Mouse (Mus musculus) MEL (cell line): ENCODE results near the gene Svbp. TPM values are rescaled to one million over a fixed set of nuclear protein-coding genes. Genes with fewer than 3 reads are reported as not detected.

Experiments used
- DNase-seq: peaks from one replicate; pipeline ENCODE4 v3.0.0; 2011; ENCODE audit warnings: low read depth, low spot score
- H3K27ac ChIP-seq: 2 replicates; pipeline ENCODE4 v1.5.1; 2012; ENCODE audit warnings: low read depth, mild to moderate bottlenecking, control low read depth, low read length, moderate library complexity; ENCODE audit not compliant: control insufficient read depth
- H3K27me3 ChIP-seq, 2 experiments: fragments of 150-350 bp in 1 of 2; sonication (generic) in 1 of 2; 2 replicates each; pipeline ENCODE4 v1.6.1; 2012; ENCODE audit warnings: low read length in 2 of 2, mild to moderate bottlenecking in 2 of 2, improper control_type of control experiment in 1 of 2, moderate library complexity in 1 of 2; ENCODE audit not compliant: insufficient read depth in 2 of 2, control insufficient read depth in 1 of 2
- H3K36me3 ChIP-seq, 2 experiments: 2 replicates each; pipeline ENCODE4 v1.6.1; 2012 to 2014; ENCODE audit warnings: low read length in 2 of 2, improper control_type of control experiment in 1 of 2, inconsistent platforms in 1 of 2, mild to moderate bottlenecking in 1 of 2; ENCODE audit not compliant: insufficient read depth in 2 of 2, control insufficient read depth in 1 of 2
- H3K4me1 ChIP-seq, 2 experiments: fragments of 150-350 bp in 1 of 2; sonication (generic) in 1 of 2; 2 replicates each; pipeline ENCODE4 v1.6.1; 2012; ENCODE audit warnings: low read length in 2 of 2, improper control_type of control experiment in 1 of 2, mild to moderate bottlenecking in 1 of 2; ENCODE audit not compliant: insufficient read depth in 2 of 2, control insufficient read depth in 1 of 2
- H3K4me3 ChIP-seq, 2 experiments: fragments of 150-350 bp in 1 of 2; sonication (generic) in 1 of 2; 2 replicates each; pipeline ENCODE4 v1.5.1; 2012; ENCODE audit warnings: low read depth in 2 of 2, low read length in 2 of 2, mild to moderate bottlenecking in 2 of 2, moderate library complexity in 2 of 2, control low read depth in 1 of 2, improper control_type of control experiment in 1 of 2; ENCODE audit not compliant: control insufficient read depth in 1 of 2, insufficient read depth in 1 of 2
- H3K79me2 ChIP-seq: 2 replicates; pipeline ENCODE4 v1.6.1; 2012; ENCODE audit warnings: mild to moderate bottlenecking, low read length, moderate library complexity; ENCODE audit not compliant: control insufficient read depth, poor library complexity, insufficient read depth
- H3K9ac ChIP-seq: 2 replicates; pipeline ENCODE4 v1.6.1; 2012; ENCODE audit warnings: low read depth, mild to moderate bottlenecking, control low read depth, low read length, moderate library complexity; ENCODE audit not compliant: control insufficient read depth, poor library complexity, severe bottlenecking
- H3K9me3 ChIP-seq: fragments of 150-350 bp; sonication (generic); replicated peaks from 2 replicates; pipeline ENCODE4 v1.6.1; 2012; ENCODE audit warnings: mild to moderate bottlenecking, low read length, improper control_type of control experiment, moderate library complexity; ENCODE audit not compliant: insufficient read depth
- CHD1 ChIP-seq: IDR thresholded peaks from 2 replicates; pipeline ENCODE4 v1.6.1; 2012; ENCODE audit warnings: low read depth, mild to moderate bottlenecking, inconsistent platforms, low read length, improper control_type of control experiment
- CTCF ChIP-seq, 3 experiments: IDR thresholded peaks in 2 of 3; conservative IDR thresholded peaks in 1 of 3; 2 replicates each; pipeline ENCODE4 v1.5.1; 2011 to 2012; ENCODE audit warnings: low read length in 3 of 3, low read depth in 2 of 3, mild to moderate bottlenecking in 2 of 3, improper control_type of control experiment in 1 of 3, inconsistent platforms in 1 of 3, mixed read lengths in 1 of 3, moderate library complexity in 1 of 3; ENCODE audit not compliant: control insufficient read depth in 1 of 3, insufficient read depth in 1 of 3, poor library complexity in 1 of 3, severe bottlenecking in 1 of 3
- E2F4 ChIP-seq: IDR thresholded peaks from 2 replicates; pipeline ENCODE4 v1.6.1; 2011; ENCODE audit warnings: low read depth, low read length, improper control_type of control experiment, borderline replicate concordance
- EP300 ChIP-seq, 2 experiments: IDR thresholded peaks; 2 replicates each; pipeline ENCODE4 v1.6.1; 2011; ENCODE audit warnings: improper control_type of control experiment in 2 of 2, low read length in 2 of 2, low read depth in 1 of 2, mild to moderate bottlenecking in 1 of 2
- JUND ChIP-seq: IDR thresholded peaks from 2 replicates; pipeline ENCODE4 v1.6.1; 2011; ENCODE audit warnings: low read depth, mild to moderate bottlenecking, improper control_type of control experiment, low read length
- MAZ ChIP-seq: IDR thresholded peaks from 2 replicates; pipeline ENCODE4 v1.6.1; 2012; ENCODE audit warnings: low read depth, mild to moderate bottlenecking, inconsistent platforms, low read length, improper control_type of control experiment
- MYB ChIP-seq: IDR thresholded peaks from 2 replicates; pipeline ENCODE4 v1.6.1; 2011; ENCODE audit warnings: mild to moderate bottlenecking, low read depth, low read length, improper control_type of control experiment
- MYC ChIP-seq: IDR thresholded peaks from 2 replicates; pipeline ENCODE4 v1.6.1; 2011; ENCODE audit warnings: low read depth, mild to moderate bottlenecking, low read length, improper control_type of control experiment, moderate library complexity
- NRF1 ChIP-seq: IDR thresholded peaks from 2 replicates; pipeline ENCODE4 v1.6.1; 2014; ENCODE audit warnings: low read depth, mild to moderate bottlenecking, inconsistent platforms, low read length, improper control_type of control experiment, moderate library complexity; ENCODE audit not compliant: poor library complexity, insufficient read depth, severe bottlenecking
- POLR2AphosphoS2 ChIP-seq: IDR thresholded peaks from 2 replicates; pipeline ENCODE4 v1.6.1; 2011; ENCODE audit warnings: low read length, improper control_type of control experiment
- RAD21 ChIP-seq: IDR thresholded peaks from 2 replicates; pipeline ENCODE4 v1.6.1; 2011; ENCODE audit warnings: mild to moderate bottlenecking, low read depth, low read length, improper control_type of control experiment
- RCOR1 ChIP-seq: IDR thresholded peaks from 2 replicates; pipeline ENCODE4 v1.6.1; 2012; ENCODE audit warnings: low read depth, mild to moderate bottlenecking, inconsistent platforms, low read length, improper control_type of control experiment
- SMC3 ChIP-seq: IDR thresholded peaks from 2 replicates; pipeline ENCODE4 v1.6.1; 2011; ENCODE audit warnings: low read depth, low read length, improper control_type of control experiment
- UBTF ChIP-seq: IDR thresholded peaks from 2 replicates; pipeline ENCODE4 v1.6.1; 2012; ENCODE audit warnings: low read depth, mild to moderate bottlenecking, inconsistent platforms, low read length, improper control_type of control experiment, moderate library complexity, borderline replicate concordance; ENCODE audit not compliant: insufficient read depth
- USF1 ChIP-seq: IDR thresholded peaks from 2 replicates; pipeline ENCODE4 v1.6.1; 2014; ENCODE audit warnings: low read depth, mild to moderate bottlenecking, inconsistent platforms, low read length, improper control_type of control experiment, moderate library complexity
- ZC3H11A ChIP-seq: IDR thresholded peaks from 2 replicates; pipeline ENCODE4 v1.6.1; 2012; ENCODE audit warnings: low read depth, mild to moderate bottlenecking, inconsistent platforms, low read length, improper control_type of control experiment
- ZMIZ1 ChIP-seq: IDR thresholded peaks from 2 replicates; pipeline ENCODE4 v1.6.1; 2012; ENCODE audit warnings: low read depth, mild to moderate bottlenecking, inconsistent platforms, low read length, improper control_type of control experiment, moderate library complexity
- polyA plus RNA-seq, 2 experiments: library from polyadenylated mRNA; stranded (reverse) in 1 of 2; unstranded in 1 of 2; fragments of >175 nt in 1 of 2; fragments of >200 nt in 1 of 2; gene quantifications; 2 replicates each; pipeline versions ENCODE4 v1.2.1 to v1.2.4; 2012; ENCODE audit warnings: low replicate concordance in 2 of 2, low read depth in 1 of 2; ENCODE audit not compliant: insufficient read length in 2 of 2, insufficient read depth in 1 of 2, missing spikeins in 1 of 2
- total RNA-seq: library from RNA; depleted of rRNA; stranded (reverse); fragments of 300-350 nt; gene quantifications from 2 replicates; pipeline ENCODE4 v1.2.3, GENCODE M21; 2012

Gene Svbp
- total and polyA plus RNA-seq, 3 experiments: 63.7 to 131 TPM; not detected in 1

DNA sequence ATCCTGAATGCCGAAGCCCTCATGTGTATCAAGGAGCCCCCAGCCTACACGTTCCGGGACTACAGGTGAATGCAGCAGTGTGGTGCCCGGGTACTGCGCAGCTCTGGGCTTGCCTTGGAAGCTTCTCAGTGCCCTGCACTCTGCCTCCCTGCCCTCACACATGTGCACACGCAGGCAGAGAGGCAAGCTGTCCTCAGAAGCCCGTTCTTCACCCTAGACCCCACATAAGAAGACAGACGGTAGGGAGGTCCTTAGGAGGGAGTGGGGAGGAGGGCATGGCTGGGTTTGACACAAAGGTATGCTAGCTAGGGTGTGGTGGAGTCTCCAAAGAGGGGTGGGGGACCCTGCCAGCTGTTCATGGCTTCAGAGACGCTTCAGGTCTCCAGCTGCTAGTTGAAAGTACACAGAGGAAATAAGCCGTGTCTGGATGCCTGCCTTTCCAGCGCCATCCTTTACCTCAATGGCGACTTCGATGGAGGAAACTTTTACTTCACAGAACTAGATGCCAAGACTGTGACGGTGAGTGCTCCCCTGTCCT, 51.7 kb downstream of the Svbp start:
- H3K4me3 ChIP-seq: no peak overlapping the region
- no peaks in the 10 kb centered on the region for H3K4me1 ChIP-seq
- no peak overlapping the region for H3K9ac ChIP-seq
- H3K36me3 ChIP-seq: no peaks in the 10 kb centered on the region; a peak in 1 of 4 replicates
- H3K9me3 ChIP-seq: no peaks in the 10 kb centered on the region
- no peaks in the 10 kb centered on the region for H3K27me3 ChIP-seq
- DNase-seq: no peak
- no peaks in the 10 kb centered on the region for H3K79me2 ChIP-seq
- TF ChIP-seq MAZ: no peak
- no peak for TF ChIP-seq USF1
- no peak for TF ChIP-seq JUND
- TF ChIP-seq UBTF: no peak
- no peak for TF ChIP-seq CHD1
- no peak for TF ChIP-seq CTCF (IDR thresholded peaks at IDR 0.05 in 2 of 3, conservative IDR thresholded peaks at IDR 0.05 in 1 of 3; ENCODE audit: control insufficient read depth in 1 of 3, insufficient read depth in 1 of 3, low read depth in 2 of 3, low read length in 3 of 3, poor library complexity in 1 of 3, severe bottlenecking in 1 of 3)
- no peak for TF ChIP-seq EP300 (IDR thresholded peaks at IDR 0.05; ENCODE audit: low read depth in 1 of 2, low read length in 2 of 2)
- no peak for TF ChIP-seq POLR2AphosphoS2
- TF ChIP-seq E2F4: no peak
- no peak for TF ChIP-seq RCOR1
- no peak for TF ChIP-seq NRF1
- TF ChIP-seq ZMIZ1: no peak
- TF ChIP-seq, all 39 proteins: peak for 0
- no peak overlapping the region for H3K27ac ChIP-seq

DNA sequence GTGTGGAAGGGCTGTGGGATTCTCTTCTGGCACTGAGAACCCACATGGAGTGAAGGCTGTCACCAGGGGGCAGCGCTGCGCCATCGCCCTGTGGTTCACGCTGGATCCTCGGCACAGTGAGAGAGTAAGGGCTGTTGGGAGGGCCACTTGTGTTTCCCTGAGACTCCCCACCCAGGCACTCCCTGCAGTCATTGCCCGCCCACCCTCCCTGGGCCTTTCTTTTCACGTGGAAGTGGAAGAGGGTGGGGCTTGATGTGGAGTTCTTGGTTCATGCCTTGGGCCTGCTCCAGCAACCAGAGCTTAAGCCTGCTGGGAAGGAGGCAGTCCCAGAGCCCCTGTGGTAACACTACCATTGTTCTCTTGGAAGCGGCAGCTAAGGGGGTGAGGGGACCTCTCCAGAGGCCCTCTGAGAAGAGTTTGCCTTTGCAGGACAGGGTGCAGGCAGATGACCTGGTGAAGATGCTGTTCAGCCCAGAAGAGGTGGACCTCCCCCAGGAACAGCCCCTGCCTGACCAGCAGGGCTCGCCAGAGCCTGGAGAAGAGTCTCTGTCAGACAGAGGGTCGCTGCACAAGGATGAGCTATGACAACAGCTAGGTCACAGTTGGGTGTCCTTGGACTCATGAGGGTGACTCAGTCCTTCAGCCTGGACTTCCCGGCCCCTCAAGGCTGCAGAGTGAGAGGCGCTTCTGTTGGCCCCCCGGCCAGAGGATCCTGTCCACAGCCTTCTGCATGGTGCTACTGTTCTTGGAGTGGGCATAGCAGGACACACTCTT, 52.5 kb downstream of the Svbp start:
- TF ChIP-seq MYC (0 out of 2 replicates have a peak, but pooled peaks have one; percentile 20), SMC3 (peak; percentile 92), ZC3H11A (peak; percentile 81), CTCF (IDR thresholded peaks at IDR 0.05 in 2 of 3, conservative IDR thresholded peaks at IDR 0.05 in 1 of 3; ENCODE audit: control insufficient read depth in 1 of 3, insufficient read depth in 1 of 3, low read depth in 2 of 3, low read length in 3 of 3, poor library complexity in 1 of 3, severe bottlenecking in 1 of 3) (peak; percentile 85 to 96 (median 89)), RAD21 (peak; percentile 87), MYB (no peak)
- Histone ChIP-seq H3K9me3 (no peaks in the 10 kb centered on the region), H3K27me3 (no peaks in the 10 kb centered on the region), H3K36me3 (no peaks in the 10 kb centered on the region), H3K9ac (no peak overlapping the region), H3K79me2 (no peaks in the 10 kb centered on the region), H3K4me3 (no peak overlapping the region), H3K4me1 (no peaks in the 10 kb centered on the region), H3K27ac (no peak overlapping the region)
- peak; percentile 68 for DNase-seq
